Mouse (Mus musculus) small intestine, adult 2 months (tissue): ENCODE measurements around the gene Dcakd. TPM values are rescaled to one million over a fixed set of nuclear protein-coding genes. Genes with fewer than 3 reads are reported as not detected.

Experiments used
- H3K27ac ChIP-seq: fragments of 200-500 bp; 2 replicates; pipeline ENCODE4 v1.5.1; 2012; ENCODE audit warnings: low read depth, low read length, control low read depth, inconsistent platforms; ENCODE audit not compliant: insufficient read depth
- H3K27me3 ChIP-seq: fragments of 200-500 bp; 2 replicates; pipeline ENCODE4 v1.6.1; 2012; ENCODE audit warnings: mild to moderate bottlenecking, moderate library complexity, low read length, inconsistent platforms; ENCODE audit not compliant: control insufficient read depth, insufficient read depth
- H3K36me3 ChIP-seq: fragments of 200-500 bp; 2 replicates; pipeline ENCODE4 v1.6.1; 2012; ENCODE audit warnings: mild to moderate bottlenecking, low read length, control low read depth, inconsistent platforms; ENCODE audit not compliant: control insufficient read depth, insufficient read depth
- H3K4me1 ChIP-seq: fragments of 200-500 bp; 2 replicates; pipeline ENCODE4 v1.6.1; 2012; ENCODE audit warnings: low read length, inconsistent platforms, mixed read lengths; ENCODE audit not compliant: control insufficient read depth, insufficient read depth, insufficient read length
- H3K4me3 ChIP-seq: fragments of 200-500 bp; 2 replicates; pipeline ENCODE4 v1.5.1; 2012; ENCODE audit warnings: low read depth, mild to moderate bottlenecking, control low read depth, inconsistent platforms, low read length, moderate library complexity
- CTCF ChIP-seq: fragments of 200-500 bp; IDR thresholded peaks from 2 replicates; pipeline ENCODE4 v1.5.1; 2012; ENCODE audit warnings: low read depth, mild to moderate bottlenecking, control low read depth, inconsistent platforms, low read length, moderate library complexity, mixed read lengths; ENCODE audit not compliant: insufficient replicate concordance, insufficient read length; ENCODE audit errors: extremely low read depth
- POLR2A ChIP-seq: fragments of 200-500 bp; IDR thresholded peaks from 2 replicates; pipeline ENCODE4 v1.6.1; 2012; ENCODE audit warnings: low read depth, mild to moderate bottlenecking, control low read depth, inconsistent platforms, low read length, moderate library complexity
- WGBS: fragments of 180-500 bp; shearing (Covaris S2); methylation state at CpG from one replicate; pipeline ENCODE4 v1.1.7; 2018; 5-methylcytosine and 5-hydroxymethylcytosine counted together
- polyA plus RNA-seq: library from polyadenylated mRNA; depleted of rRNA; stranded (reverse); fragments of >200 nt; gene quantifications from 2 replicates; pipeline ENCODE4 v1.2.3, GENCODE M21; 2012

The Dcakd gene
- polyA plus RNA-seq, 1 experiment: 57.7 TPM

GRCm38 (mm10) chr11:102992940-102993339 is 35.2 kb downstream of the Dcakd start:
- H3K4me1 ChIP-seq: peaks cover 6% of the 10 kb centered on the region
- peaks cover 11% of the 10 kb centered on the region; the same call in 1 of the 2 replicates for H3K36me3 ChIP-seq
- H3K4me3 ChIP-seq: no peak overlapping the region
- H3K27me3 ChIP-seq: peaks cover 35% of the 10 kb centered on the region
- 11% methylated on average over 5 of the region's 5 CpGs for WGBS
- TF ChIP-seq POLR2A (no peak), CTCF (peak; percentile 71)
- H3K27ac ChIP-seq: no peak overlapping the region

DNA sequence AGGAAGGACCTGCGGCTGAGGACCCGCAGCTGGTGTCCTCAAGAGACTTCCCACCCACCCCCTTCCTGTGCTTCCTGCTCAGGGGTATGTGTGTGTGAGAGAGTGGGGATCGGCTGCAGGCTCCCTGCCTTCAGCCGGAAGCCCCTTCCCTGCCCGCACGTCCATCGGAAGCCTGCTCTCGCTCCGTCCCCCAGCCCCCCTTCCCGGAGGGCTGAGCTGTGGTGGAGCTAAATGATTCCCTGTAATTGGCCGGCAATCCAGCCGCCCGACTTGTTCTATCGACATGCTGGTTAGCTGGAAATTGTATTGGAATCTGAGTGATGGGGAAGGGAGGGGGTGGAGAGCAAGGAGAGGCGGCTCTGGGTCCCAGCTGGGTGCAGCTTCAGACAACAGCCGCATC is 36.5 kb downstream of the Dcakd start:
- H3K4me1 ChIP-seq: peaks cover 6% of the 10 kb centered on the region
- TF ChIP-seq CTCF (no peak), POLR2A (no peak)
- no peak overlapping the region for H3K4me3 ChIP-seq
- H3K27ac ChIP-seq: no peak overlapping the region
- 14% methylated on average over 16 of the region's 16 CpGs for WGBS
- peaks cover 35% of the 10 kb centered on the region for H3K27me3 ChIP-seq
- H3K36me3 ChIP-seq: peaks cover 3% of the 10 kb centered on the region; the same call in 1 of the 2 replicates

- peaks cover 6% of the 10 kb centered on the region for H3K4me1 ChIP-seq
- H3K4me3 ChIP-seq: peak overlapping the region; percentile 37
- no peak overlapping the region for H3K27ac ChIP-seq
- TF ChIP-seq POLR2A: no peak
- no peak for TF ChIP-seq CTCF
- 0 out of 2 replicates have a peak, but pooled peaks cover 3% of the 10 kb centered on the region for H3K36me3 ChIP-seq
- 7% methylated on average over 29 of the region's 29 CpGs for WGBS
- peaks cover 35% of the 10 kb centered on the region for H3K27me3 ChIP-seq
Observed at GRCm38 (mm10) chr11:102990152-102990663, 37.9 kb downstream of the Dcakd start.

DNA sequence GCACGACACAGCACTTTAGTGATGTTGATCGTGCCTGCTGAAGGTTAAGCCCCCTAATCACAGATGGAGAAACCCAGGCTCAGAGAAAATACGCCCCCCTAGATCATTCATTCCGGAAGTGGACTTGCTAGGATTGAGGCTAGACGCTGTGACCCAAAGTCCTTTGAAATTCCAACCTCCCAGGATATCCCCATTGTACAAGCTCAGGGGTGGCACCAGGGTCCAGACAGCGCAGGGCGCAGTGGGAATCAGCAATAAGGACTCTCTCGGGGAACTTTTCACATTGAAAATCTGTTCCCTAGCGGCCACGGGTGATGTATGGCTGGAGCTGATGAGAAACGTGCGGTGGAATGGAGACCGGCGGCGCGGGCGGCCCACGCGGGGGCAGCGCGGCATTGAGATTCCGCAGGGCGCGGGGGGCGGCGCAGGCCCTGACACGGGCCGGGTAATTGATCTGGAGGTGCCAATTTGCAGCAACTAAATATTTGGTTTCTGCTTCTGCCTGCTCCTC is 38.4 kb downstream of the Dcakd start:
- peak overlapping the region; percentile 37 for H3K4me3 ChIP-seq

GRCm38 (mm10) chr11:102985160-102985559 is 43.0 kb downstream of the Dcakd start:
- no peak for TF ChIP-seq CTCF
- no peak for TF ChIP-seq POLR2A
- 53% methylated on average over 6 of the region's 6 CpGs for WGBS
- Histone ChIP-seq H3K27ac (no peak overlapping the region), H3K4me1 (peaks cover 7% of the 10 kb centered on the region), H3K4me3 (no peak overlapping the region), H3K27me3 (peaks cover 16% of the 10 kb centered on the region), H3K36me3 (no peaks in the 10 kb centered on the region)

More for the DNA sequence above, 38.4 kb downstream of the Dcakd start:
- H3K4me1 ChIP-seq: peaks cover 6% of the 10 kb centered on the region
- H3K27ac ChIP-seq: no peak overlapping the region
- H3K36me3 ChIP-seq: 0 out of 2 replicates have a peak, but pooled peaks cover under 1% of the 10 kb centered on the region
- TF ChIP-seq CTCF (no peak), POLR2A (no peak)
- H3K27me3 ChIP-seq: peaks cover 35% of the 10 kb centered on the region
- 16% methylated on average over 28 of the region's 28 CpGs for WGBS

- H3K27me3 ChIP-seq: peaks cover 10% of the 10 kb centered on the region
- no peak overlapping the region for H3K4me3 ChIP-seq
- 61% methylated on average over 4 of the region's 4 CpGs for WGBS
- peaks cover 3% of the 10 kb centered on the region for H3K4me1 ChIP-seq
- no peak for TF ChIP-seq CTCF
- no peak overlapping the region for H3K27ac ChIP-seq
- H3K36me3 ChIP-seq: no peaks in the 10 kb centered on the region
Observed at GRCm38 (mm10) chr11:102984615-102985014, 43.5 kb downstream of the Dcakd start.

DNA sequence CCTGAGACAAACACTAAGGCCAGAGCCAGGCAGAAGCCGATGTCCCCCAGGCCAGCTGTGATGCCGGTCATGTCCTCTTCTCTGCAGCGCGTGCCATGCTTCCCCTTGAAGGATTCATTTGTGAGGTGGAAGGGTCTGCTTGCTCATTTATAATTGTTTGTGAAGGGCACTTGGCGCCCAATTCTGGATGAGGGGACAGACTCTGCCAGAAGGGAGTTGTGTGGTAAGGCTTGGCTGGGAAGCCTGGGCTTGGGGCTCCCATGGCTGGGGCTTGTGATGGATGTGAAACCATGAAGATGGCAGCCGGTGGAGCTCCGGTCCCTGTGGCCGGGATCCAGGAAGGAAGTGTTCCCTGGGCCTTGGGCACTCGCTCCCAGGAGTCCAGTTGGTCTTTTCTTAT is 44.0 kb downstream of the Dcakd start:
- H3K4me1 ChIP-seq: peaks cover 3% of the 10 kb centered on the region
- no peak for TF ChIP-seq CTCF
- no peak for TF ChIP-seq POLR2A
- H3K27ac ChIP-seq: no peak overlapping the region
- WGBS: 87% methylated on average over 9 of the region's 9 CpGs
- H3K4me3 ChIP-seq: no peak overlapping the region
- H3K36me3 ChIP-seq: no peaks in the 10 kb centered on the region
- H3K27me3 ChIP-seq: peaks cover 6% of the 10 kb centered on the region
